Mouse (Mus musculus) forebrain, embryonic 10.5 days (tissue): ENCODE measurements at regions not wholly inside any gene's neighbourhood (a gene's known extent, or its start where the extent isn't known, plus 50 kb on each side); places are given as distances from the start of the nearest gene placed in this dataset.

Experiments
- DNase-seq: peaks from one replicate; pipeline ENCODE4 v3.0.0-alpha.2; 2017; ENCODE audit warnings: low spot score; ENCODE audit errors: extremely low spot score
- H3K27ac ChIP-seq: fragments of 300-500 bp; sonication (generic); 2 replicates; pipeline ENCODE4 v1.5.1; 2016; ENCODE audit warnings: mild to moderate bottlenecking
- H3K27me3 ChIP-seq: fragments of 300-500 bp; sonication (generic); 2 replicates; pipeline ENCODE4 v1.6.1; 2016; ENCODE audit warnings: mild to moderate bottlenecking; ENCODE audit not compliant: poor library complexity, severe bottlenecking
- H3K36me3 ChIP-seq: fragments of 300-500 bp; sonication (generic); replicated peaks from 2 replicates; pipeline ENCODE4 v1.6.1; 2016; ENCODE audit warnings: mild to moderate bottlenecking, moderate library complexity
- H3K4me1 ChIP-seq: fragments of 300-500 bp; sonication (generic); 2 replicates; pipeline ENCODE4 v1.6.1; 2016
- H3K4me3 ChIP-seq: fragments of 300-500 bp; sonication (generic); 2 replicates; pipeline ENCODE4 v1.5.1; 2016; ENCODE audit warnings: mild to moderate bottlenecking, moderate library complexity
- H3K9me3 ChIP-seq: fragments of 300-500 bp; sonication (generic); 2 replicates; pipeline ENCODE4 v1.6.1; 2016; ENCODE audit warnings: mild to moderate bottlenecking, moderate library complexity
- WGBS: fragments of 180-500 bp; shearing (Covaris S2); methylation state at CpG from one replicate; pipeline ENCODE4 v1.1.7; 2016; 5-methylcytosine and 5-hydroxymethylcytosine counted together

- H3K4me1 ChIP-seq, result 0 out of 2 replicates have a peak, but pooled peaks cover 3% of the 10 kb centered on the region
- no peak overlapping the region for H3K4me3 ChIP-seq
- DNase-seq, result no peak
- no peaks in the 10 kb centered on the region for H3K27me3 ChIP-seq
- no peak overlapping the region for H3K27ac ChIP-seq
- no peaks in the 10 kb centered on the region for H3K9me3 ChIP-seq
- 79% methylated on average over 10 of the region's 10 CpGs for WGBS
- no peaks in the 10 kb centered on the region for H3K36me3 ChIP-seq
Observed at GRCm38 (mm10) chr2:28287210-28287860, 94.5 kb downstream of the Olfm1 start.

GRCm38 (mm10) chr2:28289339-28289738 lies 96.5 kb downstream of the Olfm1 start:
- Histone ChIP-seq H3K9me3 (no peaks in the 10 kb centered on the region), H3K4me3 (no peak overlapping the region), H3K27ac (no peak overlapping the region), H3K27me3 (no peaks in the 10 kb centered on the region), H3K4me1 (peaks cover 6% of the 10 kb centered on the region), H3K36me3 (no peaks in the 10 kb centered on the region)
- WGBS, result 93% methylated on average over 6 of the region's 6 CpGs
- no peak for DNase-seq

DNA sequence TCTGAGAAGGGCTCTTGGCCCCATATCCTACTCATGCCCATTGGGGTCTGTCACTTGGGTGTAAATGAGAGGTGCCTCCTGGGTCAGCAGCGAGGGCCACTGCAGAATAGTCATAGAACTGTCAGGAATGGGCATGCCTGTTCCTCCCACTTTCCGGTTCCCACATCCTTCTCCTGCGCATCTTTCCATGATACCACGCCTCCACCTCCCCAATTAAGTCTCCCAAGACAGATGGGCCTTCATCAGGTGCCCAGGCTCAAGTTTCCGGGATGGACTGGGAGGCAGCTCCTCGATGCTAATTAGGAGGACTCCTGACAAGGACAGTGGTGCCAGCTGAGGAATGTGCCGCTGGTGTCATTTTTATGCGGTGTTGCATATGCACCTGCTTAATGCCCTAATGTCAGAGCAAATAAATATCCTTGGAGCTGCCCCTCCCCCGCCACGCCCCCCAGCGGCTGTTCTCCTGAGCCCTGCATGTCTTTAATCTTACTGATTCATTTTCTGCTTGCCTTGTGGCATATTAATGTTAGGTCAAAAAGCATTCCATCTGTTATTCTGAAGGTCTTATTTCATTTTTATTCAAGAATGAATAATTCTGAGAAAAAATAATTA lies 97.2 kb downstream of the Olfm1 start:
- no peak for DNase-seq
- Histone ChIP-seq H3K27ac (no peak overlapping the region), H3K27me3 (peaks cover 2% of the 10 kb centered on the region; the same call in 1 of the 2 replicates), H3K4me3 (no peak overlapping the region), H3K36me3 (no peaks in the 10 kb centered on the region), H3K9me3 (no peaks in the 10 kb centered on the region), H3K4me1 (peaks cover 13% of the 10 kb centered on the region)
- WGBS, result 82% methylated on average over 11 of the region's 11 CpGs

DNA sequence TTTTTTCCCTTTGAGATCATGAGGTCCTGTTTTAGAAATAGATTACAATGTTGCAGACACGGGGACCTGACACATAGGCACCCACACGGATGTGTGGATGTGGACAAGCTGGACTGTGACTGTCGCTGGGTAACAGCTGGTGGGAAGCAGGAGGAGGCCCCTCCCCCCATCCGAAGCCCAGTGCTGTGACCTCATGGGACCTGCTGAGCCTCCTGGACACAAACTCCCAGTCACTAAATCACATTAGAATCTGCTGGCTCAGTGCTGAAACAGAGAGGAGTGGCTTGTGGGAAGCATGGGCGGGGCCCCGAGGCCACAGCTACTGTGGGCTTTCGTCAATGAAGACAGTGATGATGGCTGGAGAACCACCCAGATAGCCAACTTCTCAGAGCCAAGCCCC lies 101.7 kb downstream of the Olfm1 start:
- WGBS, result 67% methylated on average over 7 of the region's 7 CpGs
- Histone ChIP-seq H3K4me3 (no peak overlapping the region), H3K36me3 (no peaks in the 10 kb centered on the region), H3K27ac (no peak overlapping the region), H3K4me1 (peaks cover 43% of the 10 kb centered on the region), H3K9me3 (no peaks in the 10 kb centered on the region), H3K27me3 (peaks cover 15% of the 10 kb centered on the region)
- DNase-seq, result no peak

DNA sequence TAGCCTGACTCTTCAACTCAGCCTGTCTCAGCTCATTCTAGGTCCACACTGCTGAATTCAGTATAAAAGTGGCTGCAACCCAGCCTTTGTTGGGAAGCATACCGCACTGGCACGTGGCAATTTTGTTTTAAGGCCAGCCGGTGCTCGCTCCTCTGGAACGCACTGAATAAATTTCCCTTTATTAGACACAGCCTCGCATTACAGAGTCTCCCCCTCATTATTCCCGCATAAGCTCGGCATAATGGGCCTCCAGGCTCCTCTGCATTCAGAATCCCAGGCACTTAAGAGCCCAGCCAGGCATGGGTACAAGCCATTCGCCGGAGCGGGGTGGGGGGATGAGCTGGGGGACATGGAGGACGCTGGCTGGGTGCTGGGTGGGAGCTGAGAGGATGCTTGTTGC lies 103.4 kb downstream of the Olfm1 start:
- DNase-seq, result peak; percentile 26
- Histone ChIP-seq H3K4me3 (no peak overlapping the region), H3K27ac (peak overlapping the region; percentile 71), H3K27me3 (peaks cover 15% of the 10 kb centered on the region), H3K36me3 (no peaks in the 10 kb centered on the region), H3K4me1 (peaks cover 40% of the 10 kb centered on the region), H3K9me3 (no peaks in the 10 kb centered on the region)
- 43% methylated on average over 12 of the region's 12 CpGs for WGBS

- Histone ChIP-seq H3K4me1 (peaks cover 40% of the 10 kb centered on the region), H3K27ac (0 out of 2 replicates have a peak overlapping the region, but pooled peaks have one; percentile 44), H3K27me3 (peaks cover 15% of the 10 kb centered on the region), H3K36me3 (no peaks in the 10 kb centered on the region), H3K9me3 (no peaks in the 10 kb centered on the region), H3K4me3 (no peak overlapping the region)
- 70% methylated on average over 6 of the region's 6 CpGs for WGBS
- DNase-seq, result no peak
Observed at GRCm38 (mm10) chr2:28298738-28299137, 105.9 kb downstream of the Olfm1 start.

DNA sequence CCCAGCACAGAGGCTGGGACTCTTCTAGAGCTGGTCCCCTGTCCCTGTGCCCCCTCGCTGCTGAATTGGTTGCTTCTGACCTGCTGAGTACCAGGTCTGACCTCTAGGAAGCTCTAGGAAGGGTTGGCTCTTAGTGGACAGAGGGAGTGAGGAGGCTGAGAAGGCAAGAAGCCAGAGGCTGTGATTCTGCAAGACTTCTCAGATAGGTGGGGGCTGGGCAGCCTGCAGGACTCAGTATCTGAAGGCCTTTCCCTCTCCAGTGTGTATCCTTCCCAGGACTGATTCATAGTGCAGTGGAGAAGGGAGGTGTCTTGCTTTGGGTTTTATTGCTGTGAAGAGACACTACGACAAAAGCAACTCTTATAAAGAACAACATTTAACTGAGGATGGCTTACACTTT lies 106.6 kb downstream of the Olfm1 start:
- H3K4me1 ChIP-seq, result peaks cover 36% of the 10 kb centered on the region
- 86% methylated on average over 2 of the region's 2 CpGs for WGBS
- DNase-seq, result no peak
- H3K27ac ChIP-seq, result no peak overlapping the region
- no peak overlapping the region for H3K4me3 ChIP-seq
- H3K27me3 ChIP-seq, result peaks cover 15% of the 10 kb centered on the region
- no peaks in the 10 kb centered on the region for H3K9me3 ChIP-seq
- H3K36me3 ChIP-seq, result no peaks in the 10 kb centered on the region

DNA sequence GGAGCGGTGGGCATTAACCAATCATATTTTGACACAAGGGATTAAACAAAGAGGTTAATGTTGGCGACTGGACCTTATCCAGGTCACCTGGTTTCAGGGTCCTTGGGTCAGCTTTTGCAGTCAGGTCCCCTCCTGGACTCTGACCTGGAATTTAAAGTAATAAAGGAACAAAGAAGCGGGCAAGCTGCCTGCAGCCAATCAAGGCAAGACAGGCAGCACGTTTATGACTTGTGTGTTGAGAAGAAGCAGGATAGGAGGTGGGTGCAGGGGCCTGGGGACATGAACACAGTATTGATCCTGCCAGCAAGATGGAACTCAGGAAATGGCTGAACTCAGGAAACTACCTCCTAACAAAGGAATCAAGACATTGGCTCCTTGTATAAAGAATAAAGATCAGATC lies 108.5 kb downstream of the Olfm1 start:
- Histone ChIP-seq H3K27ac (no peak overlapping the region), H3K27me3 (peaks cover 10% of the 10 kb centered on the region; the same call in 1 of the 2 replicates), H3K4me3 (no peak overlapping the region), H3K9me3 (no peaks in the 10 kb centered on the region), H3K36me3 (no peaks in the 10 kb centered on the region), H3K4me1 (peaks cover 17% of the 10 kb centered on the region)
- DNase-seq, result no peak
- WGBS, result 73% methylated on average over 4 of the region's 4 CpGs

GRCm38 (mm10) chr2:28303936-28304335 lies 111.1 kb downstream of the Olfm1 start:
- H3K27ac ChIP-seq, result no peak overlapping the region
- peaks cover 5% of the 10 kb centered on the region for H3K4me1 ChIP-seq
- no peak overlapping the region for H3K4me3 ChIP-seq
- no peaks in the 10 kb centered on the region for H3K9me3 ChIP-seq
- H3K36me3 ChIP-seq, result no peaks in the 10 kb centered on the region
- no peak for DNase-seq
- H3K27me3 ChIP-seq, result no peaks in the 10 kb centered on the region
- 91% methylated on average over 5 of the region's 5 CpGs for whole genome bisulfite sequencing

GRCm38 (mm10) chr2:28304712-28305111 lies 111.9 kb downstream of the Olfm1 start:
- DNase-seq, result peak; percentile 46
- H3K9me3 ChIP-seq, result no peaks in the 10 kb centered on the region
- H3K4me3 ChIP-seq, result no peak overlapping the region
- H3K27me3 ChIP-seq, result no peaks in the 10 kb centered on the region
- WGBS, result 5% methylated on average over 3 of the region's 3 CpGs
- no peak overlapping the region for H3K27ac ChIP-seq
- H3K36me3 ChIP-seq, result no peaks in the 10 kb centered on the region
- no peaks in the 10 kb centered on the region for H3K4me1 ChIP-seq

- Histone ChIP-seq H3K36me3 (no peaks in the 10 kb centered on the region), H3K4me3 (no peak overlapping the region), H3K9me3 (no peaks in the 10 kb centered on the region), H3K27me3 (no peaks in the 10 kb centered on the region), H3K27ac (no peak overlapping the region), H3K4me1 (no peaks in the 10 kb centered on the region)
- WGBS, result 92% methylated on average over 5 of the region's 5 CpGs
- no peak for DNase-seq
Observed at GRCm38 (mm10) chr2:28309122-28309521, 116.3 kb downstream of the Olfm1 start.

DNA sequence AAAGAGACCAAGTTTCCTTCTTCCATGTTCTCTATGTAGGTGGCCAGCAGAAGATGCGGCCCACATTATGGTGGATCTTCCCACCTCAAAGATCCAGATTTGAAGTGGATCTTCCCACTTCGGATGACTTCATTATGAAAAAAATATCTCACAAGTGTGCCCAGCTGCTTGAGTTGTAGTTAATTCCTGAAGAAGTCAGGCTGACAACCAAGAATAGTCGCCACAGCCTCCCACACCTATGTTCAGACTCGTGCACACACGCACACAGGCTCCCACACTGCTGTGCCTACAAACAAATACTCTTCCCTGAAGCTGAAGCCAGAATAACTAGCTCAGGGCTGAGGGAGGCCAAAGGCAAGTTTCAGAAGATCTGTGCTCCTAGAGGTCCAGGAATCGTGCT lies 119.4 kb downstream of the Olfm1 start:
- H3K4me1 ChIP-seq, result no peaks in the 10 kb centered on the region
- no peaks in the 10 kb centered on the region for H3K36me3 ChIP-seq
- H3K9me3 ChIP-seq, result no peaks in the 10 kb centered on the region
- no peak overlapping the region for H3K4me3 ChIP-seq
- DNase-seq, result no peak
- H3K27me3 ChIP-seq, result no peaks in the 10 kb centered on the region
- WGBS, result 87% methylated on average over 6 of the region's 6 CpGs
- no peak overlapping the region for H3K27ac ChIP-seq

DNA sequence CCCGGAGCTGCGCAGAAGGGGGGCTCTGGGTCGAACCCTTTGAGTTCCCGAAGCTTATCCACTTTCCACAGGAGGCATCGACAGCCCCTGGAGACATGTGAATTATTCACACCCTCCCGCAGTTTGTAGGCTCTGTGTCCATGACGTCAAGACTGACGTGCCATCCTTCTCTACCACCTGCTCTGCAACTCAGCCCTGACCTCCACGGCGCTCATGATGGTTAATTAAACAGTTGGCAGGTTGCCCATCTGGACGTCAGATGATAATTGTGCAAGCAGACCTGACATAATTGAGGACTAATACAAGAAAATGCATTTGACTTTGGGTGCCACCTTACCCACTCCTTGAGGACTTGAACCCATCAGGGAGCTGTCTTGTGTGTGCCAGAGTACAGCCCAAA lies 121.1 kb upstream of the Ppp1r26 start:
- Histone ChIP-seq H3K4me3 (no peak overlapping the region), H3K27me3 (no peaks in the 10 kb centered on the region), H3K36me3 (no peaks in the 10 kb centered on the region), H3K27ac (no peak overlapping the region), H3K9me3 (no peaks in the 10 kb centered on the region), H3K4me1 (peaks cover 8% of the 10 kb centered on the region; the same call in 1 of the 2 replicates)
- WGBS, result 90% methylated on average over 11 of the region's 11 CpGs
- no peak for DNase-seq
